Mouse (Mus musculus): ENCODE measurements around the gene Clpsl2. TPM values are rescaled to one million over a fixed set of nuclear protein-coding genes. Genes with fewer than 3 reads are reported as not detected.

Clpsl2 gene
- polyA plus RNA-seq, 1 experiment from 2014 or later, result not detected

DNA sequence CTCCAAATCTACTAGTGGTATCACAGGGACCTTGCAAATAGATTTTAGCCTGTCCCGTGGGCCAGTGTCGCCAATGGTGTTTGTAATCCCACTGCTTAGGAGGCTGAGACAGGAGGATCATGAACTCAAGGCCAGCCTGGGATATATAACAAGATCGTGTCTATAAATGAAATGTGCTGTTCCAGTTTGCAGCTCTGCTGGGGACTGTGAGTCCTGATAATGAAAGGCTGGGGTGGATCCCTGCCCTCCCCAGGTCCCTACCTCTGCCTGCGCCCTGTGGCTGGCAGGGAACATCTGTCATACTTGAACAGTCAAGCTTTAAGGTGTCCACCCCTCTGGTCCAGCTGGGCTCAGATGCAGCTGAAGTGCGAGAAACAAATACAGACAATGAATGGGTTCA is 34.7 kb upstream of the Clpsl2 start:
- 84% methylated on average over 5 of the region's 5 CpGs for WGBS
- Histone ChIP-seq H3K27ac (no peak overlapping the region), H3K4me3 (no peak overlapping the region), H3K9me3 (replicated peaks) (no peaks in the 10 kb centered on the region), H3K36me3 (no peaks in the 10 kb centered on the region; the same call in 1 of the 2 replicates), H3K4me1 (peaks cover 50% of the 10 kb centered on the region), H3K27me3 (ENCODE audit: low read depth, poor library complexity, severe bottlenecking) (peaks cover 74% of the 10 kb centered on the region)
- no peak for DNase-seq (ENCODE audit: low spot score)

- Histone ChIP-seq H3K36me3 (no peaks in the 10 kb centered on the region; the same call in 1 of the 2 replicates), H3K4me3 (no peak overlapping the region), H3K4me1 (peaks cover 44% of the 10 kb centered on the region), H3K27me3 (ENCODE audit: low read depth, poor library complexity, severe bottlenecking) (peaks cover 84% of the 10 kb centered on the region), H3K27ac (no peak overlapping the region), H3K9me3 (replicated peaks) (no peaks in the 10 kb centered on the region)
- no peak for DNase-seq (ENCODE audit: low spot score)
- WGBS, result 70% methylated on average over 10 of the region's 10 CpGs
Measured at GRCm38 (mm10) chr17:28515431-28516341, 33.5 kb upstream of the Clpsl2 start.

DNA sequence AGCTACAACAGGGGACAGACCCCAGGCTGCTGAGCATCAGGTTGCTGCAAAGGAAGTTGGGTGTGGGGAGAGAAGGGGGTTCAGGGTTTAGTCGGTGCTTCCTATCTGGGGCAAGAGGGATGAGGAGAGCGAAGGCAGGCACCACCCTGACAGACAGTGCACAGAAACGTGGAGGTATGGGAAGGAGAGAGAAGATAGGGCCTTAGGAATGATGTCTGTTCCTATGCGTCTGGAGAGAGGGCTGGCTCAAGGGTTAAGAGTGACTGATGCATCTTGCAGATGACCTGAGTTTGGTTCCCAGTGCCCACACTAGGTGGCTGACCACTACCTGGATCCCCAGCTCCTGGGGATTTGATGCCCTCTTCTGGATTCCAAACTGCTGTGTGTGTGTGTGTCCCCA is 32.3 kb upstream of the Clpsl2 start:
- H3K27ac ChIP-seq, result no peak overlapping the region
- H3K4me1 ChIP-seq, result peaks cover 39% of the 10 kb centered on the region

GRCm38 (mm10) chr17:28517441-28517955 is 31.7 kb upstream of the Clpsl2 start, which contains the start of gene Fkbp5:
Gene Fkbp5, minus strand, starts transcription at chr17:28517527.
- H3K4me1 ChIP-seq, result peaks cover 39% of the 10 kb centered on the region
- no peak for DNase-seq (ENCODE audit: low spot score)
- peak within 1 kb of the TSS; percentile 75 for H3K27ac ChIP-seq

More for the DNA sequence above, 32.3 kb upstream of the Clpsl2 start:
- Histone ChIP-seq H3K4me3 (no peak overlapping the region; the same call in 1 of the 2 replicates), H3K9me3 (replicated peaks) (no peaks in the 10 kb centered on the region), H3K27me3 (ENCODE audit: low read depth, poor library complexity, severe bottlenecking) (peaks cover 85% of the 10 kb centered on the region), H3K36me3 (no peaks in the 10 kb centered on the region; the same call in 1 of the 2 replicates)
- WGBS, result 73% methylated on average over 4 of the region's 4 CpGs
- no peak for DNase-seq (ENCODE audit: low spot score)

DNA sequence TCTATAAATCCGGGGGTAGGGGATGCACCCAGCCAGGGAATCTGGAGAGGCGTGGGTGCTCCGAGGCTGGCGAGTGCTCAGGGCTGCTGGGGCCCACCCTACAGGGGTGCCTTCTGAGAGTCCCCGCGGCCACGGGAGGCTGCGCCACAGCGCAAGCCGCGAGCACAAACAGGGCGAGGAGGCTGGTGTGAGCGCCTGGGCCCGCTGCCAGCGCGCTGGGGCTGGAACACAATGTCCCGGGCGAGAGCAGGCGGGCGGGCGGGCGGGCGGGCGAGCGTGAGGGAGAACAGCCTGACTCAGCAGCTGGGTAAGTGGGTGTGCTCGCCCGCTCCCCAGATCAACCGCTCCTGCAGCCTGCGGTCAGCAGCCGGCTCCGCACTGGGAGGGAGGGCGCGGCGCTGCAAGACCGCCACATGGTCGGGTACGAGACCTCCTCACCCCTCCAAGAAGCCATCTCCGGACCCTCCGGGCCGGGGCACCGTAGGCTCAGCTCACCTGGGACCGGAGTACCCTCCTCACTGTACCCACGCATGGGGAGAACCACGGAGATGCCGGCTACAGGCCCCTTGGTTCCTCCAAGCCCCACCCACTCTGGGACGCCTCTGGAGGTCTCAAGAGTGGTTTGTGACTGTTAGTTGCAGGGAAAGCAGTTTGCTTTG is 31.1 kb upstream of the Clpsl2 start:
- peaks cover 80% of the 10 kb centered on the region for H3K27me3 ChIP-seq (ENCODE audit: low read depth, poor library complexity, severe bottlenecking)
- H3K36me3 ChIP-seq, result no peaks in the 10 kb centered on the region; the same call in 1 of the 2 replicates
- H3K4me3 ChIP-seq, result peak overlapping the region; percentile 55
- DNase-seq (ENCODE audit: low spot score), result peak; percentile 71
- H3K4me1 ChIP-seq, result peaks cover 36% of the 10 kb centered on the region
- H3K9me3 ChIP-seq (replicated peaks), result no peaks in the 10 kb centered on the region
- peak overlapping the region; percentile 75 for H3K27ac ChIP-seq
- WGBS, result under 1% methylated on average over 46 of the region's 46 CpGs

More at GRCm38 (mm10) chr17:28517441-28517955, 31.7 kb upstream of the Clpsl2 start, which contains the start of gene Fkbp5:
- Histone ChIP-seq H3K4me3 (peak within 1 kb of the TSS; percentile 55), H3K27me3 (ENCODE audit: low read depth, poor library complexity, severe bottlenecking) (peaks cover 86% of the 10 kb centered on the region), H3K36me3 (no peaks in the 10 kb centered on the region; the same call in 1 of the 2 replicates), H3K9me3 (replicated peaks) (no peaks in the 10 kb centered on the region)
- WGBS, result 4% methylated on average over 16 of the region's 16 CpGs

- peak overlapping the region; percentile 55 for H3K4me3 ChIP-seq
- WGBS, result 26% methylated on average over 8 of the region's 8 CpGs
- no peaks in the 10 kb centered on the region for H3K9me3 ChIP-seq (replicated peaks)
- H3K36me3 ChIP-seq, result no peaks in the 10 kb centered on the region; the same call in 1 of the 2 replicates
- DNase-seq (ENCODE audit: low spot score), result no peak
- H3K27me3 ChIP-seq (ENCODE audit: low read depth, poor library complexity, severe bottlenecking), result peaks cover 80% of the 10 kb centered on the region
- peaks cover 42% of the 10 kb centered on the region for H3K4me1 ChIP-seq
- H3K27ac ChIP-seq, result peak overlapping the region; percentile 75
Measured at GRCm38 (mm10) chr17:28518615-28519071, 30.6 kb upstream of the Clpsl2 start.

DNA sequence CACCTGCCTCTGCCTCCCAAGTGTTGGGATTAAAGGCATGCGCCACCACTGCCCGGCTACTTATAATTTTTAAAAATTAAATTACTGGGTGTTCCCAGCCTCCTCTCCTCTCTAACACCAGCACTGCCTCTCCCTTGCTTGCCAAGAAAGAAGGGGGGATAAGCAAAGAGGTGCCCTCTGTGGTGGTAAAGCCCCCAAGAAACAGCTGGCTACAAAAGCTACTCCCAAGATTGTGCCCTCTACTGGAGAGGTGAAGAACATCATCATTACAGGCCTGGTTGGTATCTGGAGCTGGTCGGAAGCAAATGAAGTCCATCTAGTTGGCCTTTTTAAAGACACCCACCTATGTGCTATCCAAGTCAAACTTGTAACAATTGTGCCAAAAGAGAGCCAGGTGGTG is 29.4 kb upstream of the Clpsl2 start:
- Histone ChIP-seq H3K36me3 (no peaks in the 10 kb centered on the region; the same call in 1 of the 2 replicates), H3K27me3 (ENCODE audit: low read depth, poor library complexity, severe bottlenecking) (peaks cover 80% of the 10 kb centered on the region), H3K4me3 (no peak overlapping the region), H3K9me3 (replicated peaks) (no peaks in the 10 kb centered on the region), H3K27ac (no peak overlapping the region), H3K4me1 (peaks cover 44% of the 10 kb centered on the region)
- 96% methylated on average over 3 of the region's 3 CpGs for WGBS
- no peak for DNase-seq (ENCODE audit: low spot score)

DNA sequence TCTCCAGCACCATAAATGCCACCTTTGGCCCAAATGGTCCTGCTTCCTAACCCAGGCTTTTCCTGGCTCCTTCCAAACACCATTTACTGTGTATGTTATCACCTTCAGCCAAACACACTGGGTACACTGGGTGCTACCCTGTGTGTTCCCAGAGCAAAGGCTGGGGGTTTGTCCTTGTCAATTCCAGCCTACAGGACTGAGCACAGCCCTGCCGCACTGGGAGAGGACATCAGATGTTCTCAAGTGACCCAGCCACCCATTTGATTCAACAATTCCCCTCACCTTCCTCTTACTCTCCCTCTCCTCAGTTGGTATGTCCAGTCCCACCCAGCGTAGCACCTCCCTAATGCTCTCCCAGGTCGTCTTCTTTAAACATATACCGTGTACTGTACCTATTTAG is 28.6 kb upstream of the Clpsl2 start:
- WGBS, result 77% methylated on average over 4 of the region's 4 CpGs
- peaks cover 44% of the 10 kb centered on the region for H3K4me1 ChIP-seq
- H3K27ac ChIP-seq, result no peak overlapping the region
- H3K36me3 ChIP-seq, result no peaks in the 10 kb centered on the region; the same call in 1 of the 2 replicates
- no peak overlapping the region for H3K4me3 ChIP-seq
- no peaks in the 10 kb centered on the region for H3K9me3 ChIP-seq (replicated peaks)
- H3K27me3 ChIP-seq (ENCODE audit: low read depth, poor library complexity, severe bottlenecking), result peaks cover 74% of the 10 kb centered on the region
- no peak for DNase-seq (ENCODE audit: low spot score)

- H3K4me1 ChIP-seq, result peaks cover 44% of the 10 kb centered on the region
Measured at GRCm38 (mm10) chr17:28521071-28521726, 28.0 kb upstream of the Clpsl2 start.

GRCm38 (mm10) chr17:28521920-28522319 is 27.3 kb upstream of the Clpsl2 start:
- Histone ChIP-seq H3K27ac (peak overlapping the region; percentile 93; the same call in 1 of the 2 replicates), H3K9me3 (replicated peaks) (no peaks in the 10 kb centered on the region), H3K4me1 (peaks cover 44% of the 10 kb centered on the region), H3K36me3 (no peaks in the 10 kb centered on the region; the same call in 1 of the 2 replicates), H3K4me3 (peak overlapping the region; percentile 72; the same call in 1 of the 2 replicates), H3K27me3 (ENCODE audit: low read depth, poor library complexity, severe bottlenecking) (peaks cover 60% of the 10 kb centered on the region)
- no peak for DNase-seq (ENCODE audit: low spot score)
- WGBS, result 37% methylated on average over 6 of the region's 6 CpGs

More at GRCm38 (mm10) chr17:28521071-28521726, 28.0 kb upstream of the Clpsl2 start:
- H3K4me3 ChIP-seq, result no peak overlapping the region
- H3K9me3 ChIP-seq (replicated peaks), result no peaks in the 10 kb centered on the region
- DNase-seq (ENCODE audit: low spot score), result no peak
- H3K27me3 ChIP-seq (ENCODE audit: low read depth, poor library complexity, severe bottlenecking), result peaks cover 67% of the 10 kb centered on the region
- no peak overlapping the region for H3K27ac ChIP-seq
- 58% methylated on average over 5 of the region's 5 CpGs for WGBS
- no peaks in the 10 kb centered on the region; the same call in 1 of the 2 replicates for H3K36me3 ChIP-seq

GRCm38 (mm10) chr17:28522623-28523354 is 26.4 kb upstream of the Clpsl2 start:
- H3K4me1 ChIP-seq, result peaks cover 46% of the 10 kb centered on the region
- no peaks in the 10 kb centered on the region for H3K9me3 ChIP-seq (replicated peaks)
- WGBS, result under 1% methylated on average over 65 of the region's 66 CpGs
- peak; percentile 89 for DNase-seq (ENCODE audit: low spot score)
- peaks cover 51% of the 10 kb centered on the region for H3K27me3 ChIP-seq (ENCODE audit: low read depth, poor library complexity, severe bottlenecking)
- peak overlapping the region; percentile 93 for H3K27ac ChIP-seq
- H3K4me3 ChIP-seq, result peak overlapping the region; percentile 72
- H3K36me3 ChIP-seq, result no peaks in the 10 kb centered on the region; the same call in 1 of the 2 replicates

All from limb, embryonic 10.5 days (tissue).